Mouse (Mus musculus): ENCODE measurements around the gene Ermard. TPM values are rescaled to one million over a fixed set of nuclear protein-coding genes. Genes with fewer than 3 reads are reported as not detected.

The Ermard gene
- polyA plus RNA-seq, 1 experiment from 2014 or later: 54.7 TPM

GRCm38 (mm10) chr17:15055925-15056324 lies 14.9 kb downstream of the Ermard start:
- H3K27ac ChIP-seq (ENCODE audit: low read depth, low read length): no peak overlapping the region
- WGBS: 65% methylated on average over 4 of the region's 4 CpGs
- H3K4me1 ChIP-seq (ENCODE audit: control insufficient read depth, insufficient read depth, low read length): no peaks in the 10 kb centered on the region
- H3K4me2 ChIP-seq (ENCODE audit: low read length): no peak overlapping the region
- no peaks in the 10 kb centered on the region for H3K9me3 ChIP-seq (replicated peaks; ENCODE audit: control insufficient read depth, low read length)
- DNase-seq (ENCODE audit: low spot score): peak; percentile 62
- no peak overlapping the region for H3K9ac ChIP-seq (ENCODE audit: low read length)
- no peak overlapping the region for H3K4me3 ChIP-seq (ENCODE audit: low read depth, low read length)
- no peaks in the 10 kb centered on the region for H3K27me3 ChIP-seq (replicated peaks; ENCODE audit: control insufficient read depth, insufficient read depth, low read length)
- ATAC-seq: no peak; the same call in 1 of the 2 replicates
- H3K36me3 ChIP-seq (ENCODE audit: control insufficient read depth, insufficient read depth, low read length): peaks cover 36% of the 10 kb centered on the region

- H3K36me3 ChIP-seq (ENCODE audit: control insufficient read depth, insufficient read depth, low read length): peaks cover 51% of the 10 kb centered on the region
- WGBS: 92% methylated on average over 5 of the region's 5 CpGs
- H3K27ac ChIP-seq (ENCODE audit: low read depth, low read length): no peak overlapping the region
- H3K9ac ChIP-seq (ENCODE audit: low read length): no peak overlapping the region
- H3K9me3 ChIP-seq (replicated peaks; ENCODE audit: control insufficient read depth, low read length): no peaks in the 10 kb centered on the region
- H3K27me3 ChIP-seq (replicated peaks; ENCODE audit: control insufficient read depth, insufficient read depth, low read length): no peaks in the 10 kb centered on the region
- no peak overlapping the region for H3K4me3 ChIP-seq (ENCODE audit: low read depth, low read length)
- H3K4me1 ChIP-seq (ENCODE audit: control insufficient read depth, insufficient read depth, low read length): no peaks in the 10 kb centered on the region
- H3K4me2 ChIP-seq (ENCODE audit: low read length): no peak overlapping the region
- ATAC-seq (no peak), DNase-seq (ENCODE audit: low spot score) (no peak)
Observed at GRCm38 (mm10) chr17:15058161-15058591, 17.2 kb downstream of the Ermard start.

GRCm38 (mm10) chr17:15059646-15060045 lies 18.6 kb downstream of the Ermard start:
- Histone ChIP-seq H3K9ac (ENCODE audit: low read length) (no peak overlapping the region), H3K27ac (ENCODE audit: low read depth, low read length) (no peak overlapping the region), H3K4me2 (ENCODE audit: low read length) (no peak overlapping the region), H3K9me3 (replicated peaks; ENCODE audit: control insufficient read depth, low read length) (no peaks in the 10 kb centered on the region), H3K36me3 (ENCODE audit: control insufficient read depth, insufficient read depth, low read length) (peaks cover 61% of the 10 kb centered on the region), H3K4me1 (ENCODE audit: control insufficient read depth, insufficient read depth, low read length) (no peaks in the 10 kb centered on the region), H3K27me3 (replicated peaks; ENCODE audit: control insufficient read depth, insufficient read depth, low read length) (no peaks in the 10 kb centered on the region), H3K4me3 (ENCODE audit: low read depth, low read length) (no peak overlapping the region)
- no peak for ATAC-seq
- 93% methylated on average over 14 of the region's 14 CpGs for WGBS
- no peak for DNase-seq (ENCODE audit: low spot score)

- ATAC-seq (no peak), DNase-seq (ENCODE audit: low spot score) (no peak)
- Histone ChIP-seq H3K9ac (ENCODE audit: low read length) (no peak overlapping the region), H3K27me3 (replicated peaks; ENCODE audit: control insufficient read depth, insufficient read depth, low read length) (no peaks in the 10 kb centered on the region), H3K27ac (ENCODE audit: low read depth, low read length) (no peak overlapping the region), H3K4me1 (ENCODE audit: control insufficient read depth, insufficient read depth, low read length) (no peaks in the 10 kb centered on the region), H3K4me3 (ENCODE audit: low read depth, low read length) (no peak overlapping the region), H3K4me2 (ENCODE audit: low read length) (no peak overlapping the region), H3K36me3 (ENCODE audit: control insufficient read depth, insufficient read depth, low read length) (peaks cover 62% of the 10 kb centered on the region), H3K9me3 (replicated peaks; ENCODE audit: control insufficient read depth, low read length) (no peaks in the 10 kb centered on the region)
- WGBS: 93% methylated on average over 6 of the region's 6 CpGs
Observed at GRCm38 (mm10) chr17:15060356-15060755, 19.3 kb downstream of the Ermard start.

GRCm38 (mm10) chr17:15065391-15066024 lies 24.5 kb downstream of the Ermard start:
- 42% methylated on average over 13 of the region's 13 CpGs for WGBS
- DNase-seq (ENCODE audit: low spot score) (peak; percentile 89), ATAC-seq (peak; percentile 76)
- Histone ChIP-seq H3K27me3 (replicated peaks; ENCODE audit: control insufficient read depth, insufficient read depth, low read length) (no peaks in the 10 kb centered on the region), H3K9ac (ENCODE audit: low read length) (peak overlapping the region; percentile 43; the same call in 1 of the 2 replicates), H3K27ac (ENCODE audit: low read depth, low read length) (peak overlapping the region; percentile 55; the same call in 1 of the 2 replicates), H3K4me1 (ENCODE audit: control insufficient read depth, insufficient read depth, low read length) (peaks cover 10% of the 10 kb centered on the region), H3K4me2 (ENCODE audit: low read length) (peak overlapping the region; percentile 38), H3K4me3 (ENCODE audit: low read depth, low read length) (peak overlapping the region; percentile 19; the same call in 1 of the 2 replicates), H3K36me3 (ENCODE audit: control insufficient read depth, insufficient read depth, low read length) (peaks cover 30% of the 10 kb centered on the region), H3K9me3 (replicated peaks; ENCODE audit: control insufficient read depth, low read length) (no peaks in the 10 kb centered on the region)

GRCm38 (mm10) chr17:15066066-15066465 lies 25.1 kb downstream of the Ermard start:
- Histone ChIP-seq H3K4me2 (ENCODE audit: low read length) (peak overlapping the region; percentile 38), H3K9me3 (replicated peaks; ENCODE audit: control insufficient read depth, low read length) (no peaks in the 10 kb centered on the region), H3K27me3 (replicated peaks; ENCODE audit: control insufficient read depth, insufficient read depth, low read length) (no peaks in the 10 kb centered on the region), H3K4me3 (ENCODE audit: low read depth, low read length) (peak overlapping the region; percentile 19; the same call in 1 of the 2 replicates), H3K27ac (ENCODE audit: low read depth, low read length) (peak overlapping the region; percentile 55; the same call in 1 of the 2 replicates), H3K9ac (ENCODE audit: low read length) (peak overlapping the region; percentile 43; the same call in 1 of the 2 replicates), H3K36me3 (ENCODE audit: control insufficient read depth, insufficient read depth, low read length) (peaks cover 25% of the 10 kb centered on the region), H3K4me1 (ENCODE audit: control insufficient read depth, insufficient read depth, low read length) (peaks cover 10% of the 10 kb centered on the region)
- 15% methylated on average over 6 of the region's 6 CpGs for WGBS
- ATAC-seq (peak; percentile 72), DNase-seq (ENCODE audit: low spot score) (peak; percentile 63)

- 0 out of 2 replicates have a peak overlapping the region, but pooled peaks have one; percentile 5 for H3K27ac ChIP-seq (ENCODE audit: low read depth, low read length)
- 0 out of 2 replicates have a peak overlapping the region, but pooled peaks have one; percentile 8 for H3K9ac ChIP-seq (ENCODE audit: low read length)
- H3K9me3 ChIP-seq (replicated peaks; ENCODE audit: control insufficient read depth, low read length): no peaks in the 10 kb centered on the region
- no peaks in the 10 kb centered on the region for H3K27me3 ChIP-seq (replicated peaks; ENCODE audit: control insufficient read depth, insufficient read depth, low read length)
- H3K36me3 ChIP-seq (ENCODE audit: control insufficient read depth, insufficient read depth, low read length): peaks cover 16% of the 10 kb centered on the region
- ATAC-seq (no peak), DNase-seq (ENCODE audit: low spot score) (no peak)
- H3K4me1 ChIP-seq (ENCODE audit: control insufficient read depth, insufficient read depth, low read length): peaks cover 10% of the 10 kb centered on the region
- WGBS: 47% methylated on average over 1 of the region's 1 CpGs
- no peak overlapping the region for H3K4me2 ChIP-seq (ENCODE audit: low read length)
- H3K4me3 ChIP-seq (ENCODE audit: low read depth, low read length): no peak overlapping the region
Observed at GRCm38 (mm10) chr17:15066911-15067310, 25.9 kb downstream of the Ermard start.

GRCm38 (mm10) chr17:15068040-15068792 lies 27.2 kb downstream of the Ermard start:
- Histone ChIP-seq H3K27me3 (replicated peaks; ENCODE audit: control insufficient read depth, insufficient read depth, low read length) (no peaks in the 10 kb centered on the region), H3K27ac (ENCODE audit: low read depth, low read length) (no peak overlapping the region), H3K9me3 (replicated peaks; ENCODE audit: control insufficient read depth, low read length) (no peaks in the 10 kb centered on the region), H3K4me3 (ENCODE audit: low read depth, low read length) (no peak overlapping the region), H3K36me3 (ENCODE audit: control insufficient read depth, insufficient read depth, low read length) (peaks cover 11% of the 10 kb centered on the region), H3K4me2 (ENCODE audit: low read length) (no peak overlapping the region), H3K4me1 (ENCODE audit: control insufficient read depth, insufficient read depth, low read length) (peaks cover 10% of the 10 kb centered on the region), H3K9ac (ENCODE audit: low read length) (no peak overlapping the region)
- WGBS: 76% methylated on average over 8 of the region's 8 CpGs
- ATAC-seq (no peak), DNase-seq (ENCODE audit: low spot score) (no peak)

- Histone ChIP-seq H3K4me2 (ENCODE audit: low read length) (no peak overlapping the region), H3K36me3 (ENCODE audit: control insufficient read depth, insufficient read depth, low read length) (peaks cover 3% of the 10 kb centered on the region; the same call in 1 of the 2 replicates), H3K27me3 (replicated peaks; ENCODE audit: control insufficient read depth, insufficient read depth, low read length) (no peaks in the 10 kb centered on the region), H3K4me1 (ENCODE audit: control insufficient read depth, insufficient read depth, low read length) (peaks cover 10% of the 10 kb centered on the region), H3K4me3 (ENCODE audit: low read depth, low read length) (no peak overlapping the region), H3K9me3 (replicated peaks; ENCODE audit: control insufficient read depth, low read length) (no peaks in the 10 kb centered on the region), H3K9ac (ENCODE audit: low read length) (no peak overlapping the region), H3K27ac (ENCODE audit: low read depth, low read length) (no peak overlapping the region)
- 80% methylated on average over 2 of the region's 2 CpGs for WGBS
- no peak for ATAC-seq
- no peak for DNase-seq (ENCODE audit: low spot score)
Observed at GRCm38 (mm10) chr17:15069124-15069523, 28.1 kb downstream of the Ermard start.

Data from forebrain, embryonic 14.5 days (tissue).